Mouse (Mus musculus) bone marrow macrophage, adult 2 months (primary cell): ENCODE measurements around the gene Nt5e.

Experiments used
- CTCF ChIP-seq: IDR thresholded peaks from 2 replicates; pipeline ENCODE4 v1.5.1; 2012; ENCODE audit warnings: low read depth, mild to moderate bottlenecking, low read length, moderate library complexity
- POLR2A ChIP-seq: IDR thresholded peaks from 2 replicates; pipeline ENCODE4 v1.6.1; 2012; ENCODE audit warnings: mild to moderate bottlenecking, low read depth, low read length, borderline replicate concordance

DNA sequence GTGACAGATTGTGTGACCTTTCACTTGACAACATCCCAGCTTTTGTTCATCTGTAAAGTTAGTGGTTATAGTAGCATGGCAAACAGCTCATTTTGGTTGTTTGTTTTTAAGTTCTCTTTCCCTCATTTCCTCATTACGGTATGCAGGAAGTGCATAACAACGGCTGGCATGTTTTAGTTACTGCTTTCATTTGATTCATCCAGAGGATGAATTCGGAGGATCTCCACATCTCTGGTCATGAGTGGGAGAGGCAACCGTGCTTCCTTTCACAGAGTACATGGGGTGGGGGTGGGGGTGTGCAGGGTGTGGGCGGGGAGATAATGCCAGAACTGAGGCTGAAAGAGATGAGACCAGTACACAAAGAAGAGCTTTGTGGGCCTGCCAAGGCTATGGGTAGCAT lies 19.9 kb downstream of the Nt5e start:
- TF ChIP-seq CTCF (no peak), POLR2A (no peak)
